Mouse (Mus musculus) kidney, embryonic 16.5 days (tissue): ENCODE data around the gene Hhat. TPM values are rescaled to one million over a fixed set of nuclear protein-coding genes. Genes with fewer than 3 reads are reported as not detected.

ENCODE experiments used
- ATAC-seq: fragments of 200-750 bp; cut with Nextera tagmentation; 2 replicates; pipeline ENCODE4 v1.8.0; 2017; ENCODE audit warnings: moderate TSS enrichment; ENCODE audit not compliant: low FRiP score, low TSS enrichment
- H3K27ac ChIP-seq: fragments of 300-500 bp; sonication (generic); 2 replicates; pipeline ENCODE4 v1.5.1; 2014; ENCODE audit warnings: low read length
- H3K27me3 ChIP-seq: fragments of 300-500 bp; sonication (generic); 2 replicates; pipeline ENCODE4 v1.6.1; 2014; ENCODE audit warnings: low read length, control low read depth, mixed read lengths; ENCODE audit not compliant: insufficient read depth
- H3K36me3 ChIP-seq: fragments of 300-500 bp; sonication (generic); 2 replicates; pipeline ENCODE4 v1.6.1; 2014; ENCODE audit warnings: low read length, control low read depth, mixed read lengths; ENCODE audit not compliant: insufficient read depth
- H3K4me1 ChIP-seq: fragments of 300-500 bp; sonication (generic); 2 replicates; pipeline ENCODE4 v1.6.1; 2014; ENCODE audit warnings: low read length, control low read depth, mixed read lengths; ENCODE audit not compliant: insufficient read depth
- H3K4me2 ChIP-seq: fragments of 300-500 bp; sonication (generic); replicated peaks from 2 replicates; pipeline ENCODE4 v1.6.1; 2014; ENCODE audit warnings: low read depth, low read length
- H3K4me3 ChIP-seq: fragments of 300-500 bp; sonication (generic); 2 replicates; pipeline ENCODE4 v1.5.1; 2014; ENCODE audit warnings: mild to moderate bottlenecking, low read length
- H3K9ac ChIP-seq: fragments of 300-500 bp; sonication (generic); replicated peaks from 2 replicates; pipeline ENCODE4 v1.6.1; 2014; ENCODE audit warnings: low read length
- H3K9me3 ChIP-seq: fragments of 300-500 bp; sonication (generic); 2 replicates; pipeline ENCODE4 v1.6.1; 2016; ENCODE audit warnings: low read length, control low read depth
- WGBS: fragments of 180-500 bp; shearing (Covaris S2); extraction: QIAGEN DNeasy Blood & Tissue Kit; methylation state at CpG from one replicate; pipeline ENCODE4 v1.1.7; 2014; 5-methylcytosine and 5-hydroxymethylcytosine counted together
- polyA plus RNA-seq: library from polyadenylated mRNA; unstranded; fragments of >200 nt; fragmentation: Nextera tagmentation; extraction: Ambion mirVana; gene quantifications from 2 replicates; pipeline ENCODE4 v1.2.1, GENCODE M21; 2015

The Hhat gene
- polyA plus RNA-seq, 1 experiment from 2014 or later, result 17.8 TPM

- no peaks in the 10 kb centered on the region for H3K9me3 ChIP-seq
- H3K4me3 ChIP-seq, result no peak overlapping the region
- no peak for ATAC-seq
- H3K9ac ChIP-seq, result no peak overlapping the region
- no peak overlapping the region for H3K27ac ChIP-seq
- no peaks in the 10 kb centered on the region for H3K27me3 ChIP-seq
- WGBS, result 73% methylated on average over 4 of the region's 4 CpGs
- H3K4me2 ChIP-seq, result no peak overlapping the region
- H3K36me3 ChIP-seq, result no peaks in the 10 kb centered on the region
- H3K4me1 ChIP-seq, result no peaks in the 10 kb centered on the region
Measured at GRCm38 (mm10) chr1:192463732-192464131, 307.3 kb downstream of the Hhat start.

GRCm38 (mm10) chr1:192457526-192458206 is 313.4 kb downstream of the Hhat start:
- H3K36me3 ChIP-seq, result no peaks in the 10 kb centered on the region
- no peak for ATAC-seq
- H3K27me3 ChIP-seq, result no peaks in the 10 kb centered on the region
- H3K4me2 ChIP-seq, result no peak overlapping the region
- 91% methylated on average over 6 of the region's 6 CpGs for WGBS
- no peak overlapping the region for H3K4me3 ChIP-seq
- no peaks in the 10 kb centered on the region for H3K9me3 ChIP-seq
- H3K9ac ChIP-seq, result no peak overlapping the region
- 0 out of 2 replicates have a peak, but pooled peaks cover 8% of the 10 kb centered on the region for H3K4me1 ChIP-seq
- H3K27ac ChIP-seq, result no peak overlapping the region

GRCm38 (mm10) chr1:192457037-192457436 is 314.0 kb downstream of the Hhat start:
- ATAC-seq, result no peak
- H3K4me1 ChIP-seq, result 0 out of 2 replicates have a peak, but pooled peaks cover 8% of the 10 kb centered on the region
- no peaks in the 10 kb centered on the region for H3K9me3 ChIP-seq
- H3K9ac ChIP-seq, result no peak overlapping the region
- H3K27me3 ChIP-seq, result no peaks in the 10 kb centered on the region
- no peak overlapping the region for H3K4me2 ChIP-seq
- H3K27ac ChIP-seq, result no peak overlapping the region
- no peaks in the 10 kb centered on the region for H3K36me3 ChIP-seq
- 65% methylated on average over 3 of the region's 3 CpGs for WGBS
- no peak overlapping the region for H3K4me3 ChIP-seq

GRCm38 (mm10) chr1:192454981-192455380 is 316.0 kb downstream of the Hhat start:
- 50% methylated on average over 4 of the region's 4 CpGs for WGBS
- Histone ChIP-seq H3K27ac (no peak overlapping the region), H3K9me3 (0 out of 2 replicates have a peak, but pooled peaks cover 2% of the 10 kb centered on the region), H3K36me3 (no peaks in the 10 kb centered on the region), H3K4me1 (0 out of 2 replicates have a peak, but pooled peaks cover 8% of the 10 kb centered on the region), H3K4me3 (no peak overlapping the region), H3K27me3 (no peaks in the 10 kb centered on the region), H3K9ac (no peak overlapping the region), H3K4me2 (no peak overlapping the region)
- no peak for ATAC-seq

GRCm38 (mm10) chr1:192454501-192454900 is 316.5 kb downstream of the Hhat start:
- H3K36me3 ChIP-seq, result no peaks in the 10 kb centered on the region
- 29% methylated on average over 1 of the region's 1 CpGs for WGBS
- H3K4me3 ChIP-seq, result no peak overlapping the region
- H3K9me3 ChIP-seq, result 0 out of 2 replicates have a peak, but pooled peaks cover 2% of the 10 kb centered on the region
- no peak for ATAC-seq
- H3K27ac ChIP-seq, result no peak overlapping the region
- no peak overlapping the region for H3K4me2 ChIP-seq
- no peak overlapping the region for H3K9ac ChIP-seq
- no peaks in the 10 kb centered on the region for H3K27me3 ChIP-seq
- H3K4me1 ChIP-seq, result 0 out of 2 replicates have a peak, but pooled peaks cover 8% of the 10 kb centered on the region

- no peak for ATAC-seq
- Histone ChIP-seq H3K27me3 (no peaks in the 10 kb centered on the region), H3K36me3 (no peaks in the 10 kb centered on the region), H3K9me3 (0 out of 2 replicates have a peak, but pooled peaks cover 2% of the 10 kb centered on the region), H3K4me3 (no peak overlapping the region), H3K4me1 (0 out of 2 replicates have a peak, but pooled peaks cover 8% of the 10 kb centered on the region), H3K27ac (no peak overlapping the region), H3K4me2 (no peak overlapping the region), H3K9ac (no peak overlapping the region)
- WGBS, result 79% methylated on average over 4 of the region's 4 CpGs
Measured at GRCm38 (mm10) chr1:192451722-192452121, 319.3 kb downstream of the Hhat start.

GRCm38 (mm10) chr1:192450425-192450824 is 320.6 kb downstream of the Hhat start:
- Histone ChIP-seq H3K4me2 (no peak overlapping the region), H3K9me3 (0 out of 2 replicates have a peak, but pooled peaks cover 2% of the 10 kb centered on the region), H3K4me1 (0 out of 2 replicates have a peak, but pooled peaks cover 8% of the 10 kb centered on the region), H3K4me3 (no peak overlapping the region), H3K36me3 (no peaks in the 10 kb centered on the region), H3K9ac (no peak overlapping the region), H3K27ac (no peak overlapping the region), H3K27me3 (no peaks in the 10 kb centered on the region)
- no peak for ATAC-seq

- H3K9ac ChIP-seq, result no peak overlapping the region
- H3K9me3 ChIP-seq, result 0 out of 2 replicates have a peak, but pooled peaks cover 2% of the 10 kb centered on the region
- no peaks in the 10 kb centered on the region for H3K27me3 ChIP-seq
- 67% methylated on average over 4 of the region's 4 CpGs for WGBS
- H3K4me1 ChIP-seq, result peaks cover 8% of the 10 kb centered on the region; the same call in 1 of the 2 replicates
- no peak overlapping the region for H3K27ac ChIP-seq
- no peaks in the 10 kb centered on the region for H3K36me3 ChIP-seq
- no peak overlapping the region for H3K4me2 ChIP-seq
- H3K4me3 ChIP-seq, result no peak overlapping the region
- ATAC-seq, result no peak
Measured at GRCm38 (mm10) chr1:192449572-192450351, 321.3 kb downstream of the Hhat start.

- no peak overlapping the region for H3K9ac ChIP-seq
- H3K27ac ChIP-seq, result no peak overlapping the region
- 0 out of 2 replicates have a peak, but pooled peaks cover 2% of the 10 kb centered on the region for H3K9me3 ChIP-seq
- H3K27me3 ChIP-seq, result no peaks in the 10 kb centered on the region
- H3K4me2 ChIP-seq, result no peak overlapping the region
- peaks cover 4% of the 10 kb centered on the region; the same call in 1 of the 2 replicates for H3K4me1 ChIP-seq
- no peak for ATAC-seq
- H3K4me3 ChIP-seq, result no peak overlapping the region
- no peaks in the 10 kb centered on the region for H3K36me3 ChIP-seq
- 88% methylated on average over 1 of the region's 1 CpGs for WGBS
Measured at GRCm38 (mm10) chr1:192448512-192448911, 322.5 kb downstream of the Hhat start.
